Mouse (Mus musculus) c-Kit-positive CD71-negative TER-119-negative erythroid progenitor cells, embryonic 14.5 days (primary cell): ENCODE data around the gene Gm21983.

ENCODE experiments used
- DNase-seq: peaks from one replicate; pipeline ENCODE4 v3.0.0-alpha.2; 2013; ENCODE audit warnings: low read depth

Gene Gm21983

DNA sequence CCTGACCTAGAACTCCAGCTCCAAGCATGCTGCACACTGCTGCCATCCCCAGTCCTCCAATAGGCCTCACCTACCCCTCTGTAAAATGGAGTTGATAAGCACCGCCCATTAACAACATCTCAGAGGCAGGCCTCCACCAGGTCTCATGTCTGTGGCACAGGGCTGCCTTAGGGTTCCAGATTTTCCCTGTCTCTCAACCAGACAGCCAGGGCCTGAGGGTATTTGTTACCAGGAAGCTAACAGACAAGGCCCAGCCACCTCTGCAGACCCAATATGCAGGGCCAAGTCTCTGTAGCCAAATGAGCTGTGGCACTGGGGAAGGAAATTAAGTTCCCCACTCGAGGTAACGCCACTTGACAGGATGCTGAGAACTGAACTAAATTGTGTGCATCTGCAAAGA, 20.0 kb downstream of the Gm21983 start:
- no peak for DNase-seq

DNA sequence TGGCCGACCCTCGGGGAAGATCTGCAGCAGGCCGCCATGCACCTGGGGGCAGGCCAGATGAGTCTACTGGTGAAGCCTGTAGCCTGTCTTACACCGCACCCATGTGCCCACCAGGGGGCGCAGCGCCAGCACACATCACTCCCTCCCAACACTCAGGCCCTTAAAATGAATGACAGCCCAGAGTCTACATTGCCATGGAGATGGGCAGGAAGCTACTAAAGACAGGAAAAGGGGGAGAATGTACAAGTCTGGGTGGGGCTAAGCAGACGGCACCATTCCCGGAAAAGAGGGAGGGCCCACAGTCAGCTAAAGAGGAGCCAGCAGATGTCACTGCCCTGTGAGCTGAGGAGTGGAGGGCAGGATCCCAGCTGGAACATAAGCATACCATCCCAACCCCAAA, 21.0 kb downstream of the Gm21983 start:
- peak; percentile 66 for DNase-seq

DNA sequence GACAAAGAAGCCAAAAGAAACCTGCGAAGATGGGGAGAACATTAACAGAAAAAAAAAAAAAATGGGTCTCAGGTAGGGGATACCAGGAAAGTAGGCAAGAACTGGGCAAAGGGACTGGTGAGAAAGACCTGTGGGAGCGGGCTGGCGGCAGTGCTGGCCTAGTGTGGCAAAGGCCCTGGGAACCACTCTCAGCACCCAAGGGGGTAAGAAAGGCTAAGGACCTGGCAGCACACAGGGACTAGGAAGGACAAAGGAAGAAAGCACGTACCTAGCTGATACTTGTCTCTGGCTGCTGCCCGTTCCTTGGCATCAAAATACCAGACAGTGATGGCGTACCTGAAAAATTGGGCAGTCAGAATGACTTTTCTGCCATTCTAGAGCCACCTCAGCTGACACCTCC, 21.6 kb downstream of the Gm21983 start:
- DNase-seq, result no peak

DNA sequence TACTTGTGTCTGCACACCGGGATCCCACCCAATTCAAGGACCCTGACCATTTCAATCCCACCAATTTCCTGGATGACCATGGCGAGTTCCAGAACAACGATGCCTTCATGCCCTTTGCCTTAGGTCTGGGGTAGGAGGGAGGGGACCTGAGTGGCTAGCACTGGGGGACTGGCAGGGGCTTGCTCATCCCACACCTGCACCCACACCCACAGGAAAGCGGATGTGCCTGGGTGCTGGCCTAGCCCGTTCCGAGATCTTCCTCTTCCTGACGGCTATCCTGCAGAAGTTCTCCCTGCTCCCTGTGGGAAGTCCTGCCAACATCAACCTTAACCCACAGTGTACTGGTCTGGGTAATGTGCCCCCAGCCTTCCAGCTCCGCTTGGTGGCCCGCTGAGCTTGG, 22.7 kb downstream of the Gm21983 start:
- no peak for DNase-seq

DNA sequence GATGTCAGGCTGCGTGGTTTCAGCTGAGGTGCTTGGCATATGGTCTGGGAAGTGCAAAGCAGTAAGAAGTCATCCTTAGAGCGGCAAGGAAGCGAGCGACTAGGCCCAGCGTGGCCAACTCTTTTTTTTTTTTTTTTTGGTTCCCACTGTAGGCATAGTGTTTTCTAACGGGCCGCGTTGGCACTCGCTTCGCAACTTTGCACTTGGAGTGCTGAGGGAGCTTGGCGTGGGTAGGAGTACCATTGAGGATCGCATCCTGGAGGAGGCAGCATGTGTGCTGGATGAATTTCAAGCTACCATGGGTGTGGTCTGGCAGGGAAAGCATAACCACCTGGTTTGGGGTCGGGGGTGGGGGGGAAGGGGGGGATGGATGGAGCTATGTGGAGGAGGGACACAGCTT, 24.9 kb downstream of the Gm21983 start:
- no peak for DNase-seq

DNA sequence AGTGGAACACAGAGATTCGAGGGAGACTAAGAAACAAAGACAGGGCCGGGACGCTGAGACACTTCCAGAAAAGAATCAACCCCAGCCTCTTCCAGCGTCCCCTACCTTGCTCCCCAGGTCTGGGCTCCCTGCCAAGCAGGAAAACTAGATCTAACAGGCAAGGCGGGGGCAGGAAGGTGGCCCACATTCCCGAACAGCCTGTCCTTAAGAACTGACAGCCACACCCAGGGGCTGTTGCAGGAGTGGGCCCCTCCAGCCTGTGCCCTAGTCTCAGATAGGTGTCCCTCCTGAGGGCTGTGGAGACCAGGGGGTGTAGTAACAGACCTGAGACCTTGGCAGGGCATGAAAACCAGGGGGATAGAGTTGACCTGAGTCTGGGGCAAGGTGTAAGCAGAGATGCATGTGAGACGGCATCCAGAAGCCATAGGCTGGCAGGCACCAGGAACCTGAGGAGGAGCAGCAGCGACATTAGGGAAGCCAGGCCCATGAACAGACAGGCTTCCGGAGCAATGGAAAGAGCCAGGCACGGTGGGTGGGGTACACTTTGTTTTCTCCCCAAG, 27.6 kb downstream of the Gm21983 start, which contains the start of gene Cyp2t4:
Cyp2t4 (plus strand) TSS at position 510 of the 560 bp plus-strand sequence.
- DNase-seq, result no peak

DNA sequence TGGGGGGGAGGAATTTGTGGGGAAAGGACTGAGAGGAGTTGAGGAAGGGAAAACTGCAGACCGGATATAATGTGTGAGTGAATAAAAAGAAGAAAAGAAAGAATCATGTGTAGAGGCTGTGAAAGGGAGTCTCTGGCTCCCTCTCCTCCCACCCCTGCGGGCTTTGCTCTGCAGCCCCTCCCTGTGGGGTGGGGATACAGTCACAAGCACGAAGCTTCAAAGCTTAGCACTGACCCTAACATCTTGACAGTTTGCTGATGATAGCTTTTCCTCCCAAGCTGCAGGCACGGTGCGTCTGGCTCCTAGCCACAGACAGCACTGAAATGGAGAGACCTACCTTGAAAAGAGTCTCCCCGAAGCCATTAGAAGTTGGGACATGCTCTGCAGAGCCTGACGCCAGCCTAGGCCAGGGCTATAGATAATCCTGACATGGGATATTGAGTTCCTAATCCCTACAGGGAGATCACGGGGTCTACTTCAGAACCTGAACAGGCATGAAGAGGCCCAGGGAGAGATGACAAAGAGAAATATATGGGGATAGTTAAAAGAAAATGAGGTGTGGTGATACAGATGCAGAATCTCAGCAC, 44.4 kb downstream of the Gm21983 start:
- no peak for DNase-seq

DNA sequence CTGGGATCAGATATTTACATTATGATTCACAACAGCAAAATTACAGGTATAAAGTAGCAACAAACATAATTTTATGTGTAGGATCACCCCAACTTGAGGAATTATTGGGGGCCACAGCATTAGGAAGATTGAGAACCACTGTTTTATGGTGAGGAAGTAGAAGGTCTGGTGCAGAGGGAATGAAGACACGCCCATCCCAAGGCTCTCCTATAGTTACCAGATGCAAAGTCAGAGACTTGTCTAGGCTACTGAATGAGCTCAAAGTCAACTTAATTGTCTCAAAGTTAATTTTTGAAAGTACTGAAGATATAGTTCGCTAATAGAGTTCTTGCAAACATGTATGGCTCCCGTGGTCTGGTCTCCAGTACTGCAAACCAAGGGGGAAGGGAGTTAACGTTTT, 47.1 kb downstream of the Gm21983 start:
- DNase-seq, result no peak

DNA sequence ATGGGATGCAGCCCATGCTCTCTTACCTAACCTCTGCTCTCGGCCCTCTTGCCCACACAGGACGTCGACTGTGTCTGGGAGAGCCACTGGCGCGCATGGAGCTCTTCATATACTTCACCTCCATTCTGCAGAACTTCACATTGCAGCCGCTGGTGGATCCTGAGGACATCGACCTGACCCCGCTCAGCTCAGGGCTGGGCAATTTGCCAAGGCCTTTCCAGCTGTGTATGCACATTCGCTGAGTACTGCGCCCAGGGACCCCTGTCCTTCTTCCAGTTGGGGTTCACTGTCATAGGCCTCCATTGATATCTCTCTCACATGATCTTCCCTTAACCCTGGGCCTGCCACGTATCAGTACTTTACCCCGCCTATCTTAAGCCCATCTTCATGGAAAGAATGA, 47.7 kb downstream of the Gm21983 start:
- DNase-seq, result no peak

DNA sequence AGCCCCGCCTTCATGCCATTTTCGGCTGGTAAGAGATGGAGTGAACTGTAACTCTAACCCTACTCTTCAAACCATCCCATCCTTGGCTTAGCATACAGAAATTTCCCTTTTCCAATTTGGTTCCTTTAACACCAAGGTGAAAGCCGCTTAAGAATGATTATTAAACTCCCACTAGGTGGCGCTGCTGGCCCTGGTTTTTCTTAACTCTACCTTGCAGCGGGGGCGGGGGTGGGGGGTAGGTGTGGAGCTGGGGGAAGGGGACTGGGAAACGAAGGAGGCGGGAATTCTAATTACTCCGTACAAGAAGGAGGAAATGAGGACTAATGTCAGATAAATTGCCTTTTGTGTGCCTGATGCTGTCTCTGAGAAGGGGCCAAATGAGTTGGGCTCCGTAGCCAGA, 48.3 kb downstream of the Gm21983 start:
- DNase-seq, result peak; percentile 62

DNA sequence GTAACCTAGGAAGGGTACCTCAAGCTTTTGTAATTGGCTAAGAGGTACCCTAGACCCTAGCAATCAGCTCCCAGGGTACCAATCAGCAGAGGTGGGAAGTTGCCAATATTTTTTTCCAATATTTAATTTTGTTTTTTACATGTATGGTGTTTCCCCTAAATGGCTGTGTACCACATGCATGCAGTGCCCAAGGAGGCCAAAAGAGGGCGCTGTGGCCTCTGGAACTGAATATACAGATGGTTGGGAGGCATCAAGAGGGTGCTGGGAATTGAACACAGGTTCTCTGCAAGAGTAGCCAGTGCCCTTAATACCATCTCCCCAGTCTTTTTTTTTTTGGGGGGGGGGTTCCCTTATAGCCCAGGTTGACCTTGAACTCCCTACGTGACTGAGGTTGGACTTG, 49.5 kb downstream of the Gm21983 start:
- DNase-seq, result no peak

DNA sequence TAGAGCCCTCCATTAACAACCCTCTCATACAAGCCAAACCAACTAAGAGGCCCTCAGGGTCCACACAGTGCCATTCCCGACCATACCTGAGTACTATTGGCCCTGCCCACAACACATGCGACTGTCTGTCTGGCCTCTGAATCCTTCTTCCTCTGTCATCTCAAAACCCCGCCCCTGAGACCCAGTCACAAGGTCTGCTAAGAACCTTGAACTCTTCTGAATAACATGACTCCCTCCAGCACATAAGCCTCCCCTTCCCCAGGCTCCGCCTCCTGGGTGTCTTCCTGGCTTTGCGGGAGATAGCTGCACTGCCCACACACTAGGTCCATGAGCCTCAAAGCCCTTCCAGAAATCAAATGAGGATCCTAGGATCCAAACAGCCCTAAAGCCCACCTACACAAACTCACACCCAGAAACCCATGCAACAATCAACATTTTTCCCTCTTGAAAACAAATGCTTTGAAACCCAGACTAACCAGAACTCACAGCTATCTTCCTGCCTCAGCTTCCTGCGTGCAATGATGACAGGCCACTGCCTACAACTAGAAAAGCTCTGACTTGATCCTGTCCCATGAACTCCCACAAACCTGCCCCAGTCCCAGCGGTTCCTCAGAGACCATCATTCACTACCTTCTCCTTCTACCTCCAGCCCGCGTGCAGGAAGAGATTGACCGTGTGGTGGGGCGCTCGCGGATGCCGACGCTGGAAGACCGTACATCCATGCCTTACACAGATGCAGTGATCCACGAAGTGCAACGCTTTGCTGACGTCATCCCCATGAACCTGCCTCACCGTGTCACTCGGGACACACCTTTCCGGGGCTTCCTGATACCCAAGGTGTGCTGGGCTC, 50.1 kb downstream of the Gm21983 start:
- no peak for DNase-seq

DNA sequence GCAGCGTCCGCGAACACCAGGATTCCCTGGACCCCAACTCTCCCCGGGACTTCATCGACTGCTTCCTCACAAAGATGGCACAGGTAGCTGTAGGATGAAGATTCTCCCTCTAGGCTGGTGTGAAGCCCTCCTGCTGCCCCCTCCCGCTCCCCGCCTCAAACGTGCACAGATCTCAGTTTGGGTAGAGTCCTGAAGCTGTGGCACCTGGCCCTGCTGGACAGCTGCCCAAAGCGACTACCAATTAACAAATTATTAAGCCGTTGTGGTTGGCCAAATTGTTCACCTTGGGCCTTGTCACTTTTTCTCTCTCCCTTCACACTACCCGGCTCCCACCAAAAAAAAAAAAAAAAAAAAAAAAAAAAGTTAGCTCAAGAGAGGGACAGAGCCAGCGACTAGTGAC, 51.1 kb downstream of the Gm21983 start:
- no peak for DNase-seq

DNA sequence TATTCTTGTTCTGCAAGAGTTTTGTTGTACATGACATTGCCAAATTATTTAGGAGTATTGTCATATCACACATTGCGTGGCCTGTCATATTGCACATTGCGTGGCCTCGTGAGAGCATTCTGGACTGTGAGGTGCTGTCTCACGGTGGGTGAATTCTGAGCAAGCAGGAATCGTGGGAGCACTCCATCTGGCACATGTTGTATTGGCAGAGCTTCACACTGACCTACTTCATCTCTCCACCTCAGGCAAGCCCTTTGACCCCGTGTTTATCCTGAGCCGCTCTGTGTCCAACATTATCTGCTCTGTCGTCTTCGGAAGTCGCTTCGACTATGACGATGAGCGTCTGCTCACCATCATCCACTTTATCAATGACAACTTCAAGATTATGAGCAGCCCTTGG, 51.9 kb downstream of the Gm21983 start:
- DNase-seq, result no peak

DNA sequence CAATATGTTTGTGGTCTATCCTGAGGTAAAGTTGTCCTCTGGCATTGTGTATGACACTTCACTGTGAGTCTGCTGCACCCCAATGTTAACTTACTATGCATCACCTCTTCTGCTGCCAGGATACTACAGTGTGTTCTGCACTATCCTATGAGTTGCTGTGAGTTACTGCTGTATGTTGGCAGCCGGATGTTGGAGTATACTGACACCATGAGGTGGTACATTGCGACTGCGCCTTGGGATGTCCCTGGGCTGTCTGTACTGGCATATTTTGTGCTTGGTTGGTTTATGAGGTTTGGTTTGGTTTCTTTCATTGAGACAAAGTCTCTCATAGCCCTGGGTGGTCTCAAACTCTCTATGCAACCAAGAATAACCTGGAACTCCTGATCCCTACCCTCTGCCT, 52.7 kb downstream of the Gm21983 start:
- DNase-seq, result no peak

DNA sequence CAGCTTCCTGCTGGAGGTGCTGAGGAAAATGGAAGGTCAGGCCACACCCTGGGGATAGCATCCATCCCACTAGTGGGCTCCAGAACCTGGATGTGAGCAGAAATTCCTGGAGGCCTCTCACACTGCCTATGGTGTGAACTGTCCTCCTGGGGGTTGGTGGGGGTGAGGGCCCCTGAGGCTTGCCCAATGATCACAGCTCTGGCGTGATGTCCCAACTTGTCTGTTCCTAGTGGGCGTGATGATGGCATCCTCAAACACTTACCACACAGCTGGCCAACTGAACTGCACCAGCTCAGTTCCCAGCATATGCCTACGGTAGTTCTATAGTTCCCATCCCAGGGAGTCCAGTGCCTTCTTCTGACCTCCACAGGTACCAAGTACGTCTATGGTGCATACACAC, 55.9 kb downstream of the Gm21983 start:
- no peak for DNase-seq

DNA sequence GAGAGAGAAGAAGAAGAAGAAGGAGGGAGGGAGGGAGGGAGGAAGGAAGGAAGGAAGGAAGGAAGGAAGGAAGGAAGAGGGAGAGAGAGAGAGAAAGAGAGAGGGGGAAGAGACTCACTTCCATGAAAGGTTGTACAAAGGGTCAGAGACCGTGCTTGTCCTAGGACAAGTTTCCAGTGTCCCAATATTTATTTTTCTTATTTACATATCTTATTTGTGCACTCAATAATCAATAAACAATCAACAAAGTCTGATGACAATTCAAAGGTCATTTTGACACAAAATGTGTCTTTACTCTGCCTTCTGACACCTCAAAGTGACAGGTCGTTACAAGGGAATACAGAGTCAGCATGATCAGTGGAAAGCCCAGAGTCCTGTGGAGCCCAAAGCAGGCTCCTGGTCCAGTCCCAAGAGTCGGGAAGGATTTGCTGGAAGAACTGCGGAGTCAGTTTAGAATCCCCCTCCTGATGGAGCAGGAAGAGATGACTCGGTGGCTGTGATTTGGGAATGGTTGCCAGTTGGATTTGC, 56.5 kb downstream of the Gm21983 start:
- no peak for DNase-seq

DNA sequence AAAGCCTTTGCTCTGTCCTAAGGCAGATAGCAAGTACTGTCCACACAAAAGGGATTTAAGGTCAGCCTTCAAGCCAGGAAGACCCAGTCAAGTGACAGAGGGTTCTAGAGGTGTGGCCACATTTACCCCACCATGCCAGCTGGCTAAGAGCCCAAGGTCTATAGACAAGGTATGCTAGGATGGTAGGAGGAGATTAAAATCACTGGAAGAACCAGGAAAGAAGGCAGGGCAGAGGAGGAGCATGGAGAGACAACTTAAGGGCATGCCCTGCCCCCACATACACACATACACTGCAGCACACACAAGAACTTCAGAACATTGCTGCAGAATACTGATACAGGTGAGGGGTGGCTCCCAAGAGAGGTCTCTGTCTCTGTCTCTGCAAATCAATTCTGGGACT, 61.2 kb downstream of the Gm21983 start, which contains the start of gene Cyp2f2:
Cyp2f2 (plus strand) TSS at position 234 of the 400 bp plus-strand sequence.
- DNase-seq, result no peak
